Mouse (Mus musculus) liver, postnatal 0 days (tissue): ENCODE measurements at regions not wholly inside any gene's neighbourhood (a gene's known extent, or its start where the extent isn't known, plus 50 kb on each side); places are given as distances from the start of the nearest gene placed in this dataset.

Experiments used
- CTCF ChIP-seq: sonication (generic); IDR thresholded peaks from 2 replicates; pipeline ENCODE4 v1.5.1; 2016; ENCODE audit warnings: antibody characterized with exemption, low read depth
- EP300 ChIP-seq: IDR thresholded peaks from 2 replicates; pipeline ENCODE4 v1.6.1; 2016; ENCODE audit warnings: antibody characterized with exemption, low read depth, mild to moderate bottlenecking

DNA sequence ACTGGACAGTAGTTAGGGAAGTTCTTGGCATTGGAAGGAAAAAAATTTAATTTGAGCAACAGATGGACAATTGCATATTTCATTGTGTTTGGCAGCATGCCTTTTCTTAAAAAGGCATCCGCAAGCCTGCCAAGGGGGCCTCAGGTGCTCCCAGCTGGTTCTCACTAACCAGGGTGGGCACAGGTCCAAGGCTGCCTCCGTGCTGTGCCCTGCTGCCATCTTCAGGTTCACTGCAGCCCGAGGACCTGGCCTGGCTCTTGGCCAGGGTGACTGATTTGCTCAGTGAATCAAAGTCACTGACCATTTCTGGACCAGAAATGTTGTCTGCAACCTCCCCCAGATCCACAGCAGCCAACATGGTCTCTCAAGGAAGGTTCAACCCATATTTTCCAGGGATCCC is 263.3 kb upstream of the Mgmt start:
- TF ChIP-seq CTCF (no peak), EP300 (no peak)
